14 mouse cellular contexts compared by ENCODE assay signal in genomic region chr4:24928260-24928780, GRCm38 (mm10). TPM values are rescaled to one million over a fixed set of nuclear protein-coding genes. Genes with fewer than 3 reads are reported as not detected.
"Had no signal": no experiment of that assay in that cellular context is flagged by ENCODE, and none has a peak within 500 bp of the region (broad histone marks: within the 10 kb centered on the region; RNA-seq: fewer than 3 reads in every experiment).

No protein-coding gene starts in this region.

- H3K4me2 ChIP-seq: liver, embryonic 11.5 days; liver, embryonic 15.5 days; midbrain, embryonic 13.5 days had no signal

- ATAC-seq: lung, postnatal 0 days; midbrain, embryonic 13.5 days had no signal

- H3K4me1 ChIP-seq: limb, embryonic 10.5 days; liver, embryonic 15.5 days; midbrain, embryonic 13.5 days had no signal

- H3K4me3 ChIP-seq: left cerebral cortex, adult 2 months; limb, embryonic 10.5 days; liver, embryonic 15.5 days; midbrain, embryonic 13.5 days had no signal

- H3K9me3 ChIP-seq: limb, embryonic 10.5 days; liver, embryonic 15.5 days; midbrain, embryonic 13.5 days had no signal

- H3K27me3 ChIP-seq: liver, embryonic 15.5 days; midbrain, embryonic 13.5 days had no signal

- H3K36me3 ChIP-seq: limb, embryonic 10.5 days; liver, embryonic 15.5 days; midbrain, embryonic 13.5 days had no signal

- H3K9ac ChIP-seq: liver, embryonic 15.5 days; midbrain, embryonic 13.5 days had no signal

- DNase-seq: kidney, postnatal 10 days; kidney, postnatal 4 days; lung, adult 2 months; lung, postnatal 36 days; right cerebral cortex, adult 18-20 months; right cerebral cortex, postnatal 25 days; thymus, adult 2 months; thymus, postnatal 25 days had no signal

- H3K27ac ChIP-seq: left cerebral cortex, adult 2 months; limb, embryonic 10.5 days; liver, embryonic 15.5 days; midbrain, embryonic 13.5 days had no signal

RNA-seq across cellular contexts. Expression of gene Gpr63, which starts 37.9 kb away (rescaled TPM):
- polyA plus RNA-seq: liver, embryonic 15.5 days had no signal
